Mouse (Mus musculus) neural tube, postnatal 0 days (tissue): ENCODE results near the gene Omg. TPM values are rescaled to one million over a fixed set of nuclear protein-coding genes. Genes with fewer than 3 reads are reported as not detected.

Experiments
- polyA plus RNA-seq: library from polyadenylated mRNA; unstranded; fragments of >200 nt; fragmentation: Nextera tagmentation; extraction: Ambion mirVana; gene quantifications from 2 replicates; pipeline ENCODE4 v1.2.1, GENCODE M21; 2015

The Omg gene
- 43.4 and 47.3 TPM in 2 replicates for polyA plus RNA-seq

DNA sequence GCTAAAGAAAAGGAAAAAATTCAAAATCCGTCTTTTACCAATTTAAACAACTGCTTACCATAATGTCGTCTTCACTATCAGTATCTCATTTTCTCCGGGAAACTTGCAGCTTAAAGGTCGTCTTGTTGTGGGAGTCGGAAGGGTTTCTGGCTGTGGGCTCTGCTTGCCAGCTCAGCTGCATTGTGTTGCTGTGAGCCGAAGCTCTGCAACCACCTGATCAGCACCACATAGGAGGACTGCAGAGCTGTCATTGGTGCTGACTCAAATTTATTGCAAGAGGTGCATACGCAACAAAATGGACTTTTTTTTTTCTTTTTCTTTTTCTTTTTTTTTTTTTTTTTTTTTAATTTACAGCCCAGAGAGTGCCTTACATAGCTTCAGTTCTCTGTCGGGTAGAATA, at the start of gene Omg:
Omg (minus strand) TSS at position 240 of the 400 bp plus-strand sequence.

DNA sequence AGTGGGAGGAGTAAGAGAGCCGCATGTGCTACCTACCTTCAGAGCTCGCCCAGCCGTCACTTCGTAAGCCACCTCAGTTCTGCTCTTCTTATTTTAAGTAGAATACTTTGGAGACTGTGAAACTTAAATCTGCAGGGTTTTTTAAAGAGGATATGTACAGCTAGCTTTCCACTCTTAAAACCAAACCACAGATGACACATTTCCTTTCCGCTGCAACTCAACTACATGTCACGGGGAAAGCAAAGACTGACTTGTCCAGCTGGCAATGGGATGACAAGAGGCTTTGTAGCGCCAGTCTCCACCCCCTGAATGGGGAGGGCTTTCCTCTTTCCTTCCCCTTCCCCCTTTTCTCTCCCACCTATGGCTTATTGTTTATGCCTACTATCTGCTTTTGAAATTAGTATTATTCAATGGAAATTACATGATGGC, 26.5 kb upstream of the Omg start, which contains the start of the genes Evi2 and Evi2a:
Evi2 (minus strand) TSS at position 257 of the 429 bp plus-strand sequence.
Evi2a (minus strand) TSS at position 277 of the 429 bp plus-strand sequence.

DNA sequence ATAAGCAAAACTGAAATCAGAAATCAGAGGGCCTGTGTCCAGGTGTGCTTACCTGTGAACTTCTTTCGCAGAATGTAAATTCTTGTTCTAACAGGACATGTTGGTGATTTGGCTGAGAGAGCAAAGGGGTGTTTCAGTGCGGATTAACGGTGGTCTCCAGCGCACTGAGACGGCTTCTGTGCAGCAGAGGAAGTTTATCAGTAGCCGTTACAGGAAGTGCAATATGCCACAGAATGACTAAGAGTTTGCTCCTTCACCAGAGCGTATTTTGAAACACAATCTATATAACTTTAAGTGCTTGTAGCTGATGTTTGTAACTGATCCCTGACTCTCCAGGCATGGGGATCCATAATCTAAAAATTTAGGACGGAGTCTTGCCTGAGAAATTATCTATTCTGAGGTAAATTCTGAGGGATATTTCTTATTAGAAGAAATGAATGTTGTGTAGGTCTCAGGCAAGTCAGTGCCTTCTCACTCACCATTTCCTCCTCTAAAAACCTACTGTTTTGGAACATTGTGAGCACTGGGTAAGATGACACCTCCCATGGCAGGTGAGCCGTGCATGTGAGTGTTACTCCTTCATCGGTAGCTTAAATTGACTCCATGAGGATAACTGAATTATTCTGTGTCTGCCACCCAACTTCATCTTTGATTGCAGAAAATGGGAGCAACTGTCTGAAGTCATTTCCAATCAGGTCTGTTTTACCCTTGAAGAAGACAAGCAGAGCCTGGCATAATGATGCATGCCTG, 19.9 kb upstream of the Omg start, which contains the start of gene Evi2b:
Evi2b (minus strand) TSS at position 203 of the 750 bp plus-strand sequence.

Other genes starting within 250 kb of the Omg start
- 206 and 242 TPM in 2 replicates for gene Wsb1, start 249.4 kb downstream of the Omg start, polyA plus RNA-seq
- not detected in 2 replicates for gene Gm9964, start 207.2 kb downstream of the Omg start, polyA plus RNA-seq
- gene Nf1, start 164.4 kb downstream of the Omg start, polyA plus RNA-seq: 7.5 and 8.7 TPM in 2 replicates
- 0.33 and 0.75 TPM in 2 replicates for gene Evi2b, start 19.7 kb upstream of the Omg start, polyA plus RNA-seq
- 0.19 and 0.31 TPM in 2 replicates for gene Evi2, start 26.5 kb upstream of the Omg start, polyA plus RNA-seq
- 6.4 and 7.8 TPM in 2 replicates for gene Evi2a, start 26.5 kb upstream of the Omg start, polyA plus RNA-seq
- gene Rab11fip4, start 87.1 kb upstream of the Omg start, polyA plus RNA-seq: 14.0 and 16.7 TPM in 2 replicates